Mouse (Mus musculus): ENCODE measurements at regions not wholly inside any gene's neighbourhood (a gene's known extent, or its start where the extent isn't known, plus 50 kb on each side); places are given as distances from the start of the nearest gene placed in this dataset.

- DNase-seq (ENCODE audit: low read depth, low spot score) = no peak
- Histone ChIP-seq H3K27ac (ENCODE audit: control insufficient read depth, low read depth, low read length) (no peak overlapping the region), H3K4me3 (ENCODE audit: control insufficient read depth in 1 of 2, insufficient read depth in 1 of 2, low read depth in 2 of 2, low read length in 2 of 2) (no peak overlapping the region), H3K36me3 (ENCODE audit: control insufficient read depth in 1 of 2, insufficient read depth in 2 of 2, low read length in 2 of 2) (no peaks in the 10 kb centered on the region), H3K79me2 (ENCODE audit: control insufficient read depth, insufficient read depth, low read length, poor library complexity) (no peaks in the 10 kb centered on the region), H3K4me1 (ENCODE audit: control insufficient read depth in 1 of 2, insufficient read depth in 2 of 2, low read length in 2 of 2) (no peaks in the 10 kb centered on the region), H3K27me3 (ENCODE audit: control insufficient read depth in 1 of 2, insufficient read depth in 2 of 2, low read length in 2 of 2) (no peaks in the 10 kb centered on the region), H3K9me3 (replicated peaks; ENCODE audit: insufficient read depth, low read length) (no peaks in the 10 kb centered on the region), H3K9ac (ENCODE audit: control insufficient read depth, low read depth, low read length, poor library complexity, severe bottlenecking) (no peak overlapping the region)
- TF ChIP-seq HCFC1 (IDR thresholded peaks at IDR 0.05; ENCODE audit: low read depth, low read length) (no peak), JUND (IDR thresholded peaks at IDR 0.05; ENCODE audit: low read depth, low read length) (no peak), MYC (IDR thresholded peaks at IDR 0.05; ENCODE audit: low read depth, low read length) (no peak), ZMIZ1 (IDR thresholded peaks at IDR 0.05; ENCODE audit: low read depth, low read length) (no peak), NRF1 (IDR thresholded peaks at IDR 0.05; ENCODE audit: insufficient read depth, low read depth, low read length, poor library complexity, severe bottlenecking) (no peak), GATA1 (IDR thresholded peaks at IDR 0.05; ENCODE audit: low read depth, low read length) (no peak), CHD2 (IDR thresholded peaks at IDR 0.05; ENCODE audit: low read length) (no peak), MAFK (IDR thresholded peaks at IDR 0.05; ENCODE audit: borderline replicate concordance, low read depth, low read length) (no peak), ZC3H11A (IDR thresholded peaks at IDR 0.05; ENCODE audit: low read depth, low read length) (no peak)
These were observed 483.4 kb downstream of the Adam3 start for GRCm38 (mm10) chr8:24242211-24242610.

GRCm38 (mm10) chr8:24240211-24240983 is 485.3 kb downstream of the Adam3 start:
- Histone ChIP-seq H3K9me3 (replicated peaks; ENCODE audit: insufficient read depth, low read length) (no peaks in the 10 kb centered on the region), H3K9ac (ENCODE audit: control insufficient read depth, low read depth, low read length, poor library complexity, severe bottlenecking) (no peak overlapping the region), H3K36me3 (ENCODE audit: control insufficient read depth in 1 of 2, insufficient read depth in 2 of 2, low read length in 2 of 2) (no peaks in the 10 kb centered on the region), H3K79me2 (ENCODE audit: control insufficient read depth, insufficient read depth, low read length, poor library complexity) (no peaks in the 10 kb centered on the region), H3K4me1 (ENCODE audit: control insufficient read depth in 1 of 2, insufficient read depth in 2 of 2, low read length in 2 of 2) (no peaks in the 10 kb centered on the region), H3K27me3 (ENCODE audit: control insufficient read depth in 1 of 2, insufficient read depth in 2 of 2, low read length in 2 of 2) (no peaks in the 10 kb centered on the region), H3K4me3 (ENCODE audit: control insufficient read depth in 1 of 2, insufficient read depth in 1 of 2, low read depth in 2 of 2, low read length in 2 of 2) (no peak overlapping the region), H3K27ac (ENCODE audit: control insufficient read depth, low read depth, low read length) (no peak overlapping the region)
- TF ChIP-seq RAD21 (IDR thresholded peaks at IDR 0.05; ENCODE audit: low read depth, low read length) (peak; percentile 42), CTCF (IDR thresholded peaks at IDR 0.05 in 2 of 3, conservative IDR thresholded peaks at IDR 0.05 in 1 of 3; ENCODE audit: control insufficient read depth in 1 of 3, insufficient read depth in 1 of 3, low read depth in 2 of 3, low read length in 3 of 3, poor library complexity in 1 of 3, severe bottlenecking in 1 of 3) (peak; percentile 30 to 53 (median 38)), ELF1 (IDR thresholded peaks at IDR 0.05; ENCODE audit: low read depth, low read length) (no peak), SMC3 (IDR thresholded peaks at IDR 0.05; ENCODE audit: low read depth, low read length) (peak; percentile 33)
- DNase-seq (ENCODE audit: low read depth, low spot score) = peak; percentile 29

- no peak overlapping the region for H3K27ac ChIP-seq (ENCODE audit: control insufficient read depth, low read depth, low read length)
- TF ChIP-seq MYC (IDR thresholded peaks at IDR 0.05; ENCODE audit: low read depth, low read length) (no peak), POLR2A (IDR thresholded peaks at IDR 0.05; ENCODE audit: control insufficient read depth in 1 of 2, insufficient read depth in 1 of 2, low read depth in 1 of 2, low read length in 2 of 2, poor library complexity in 1 of 2) (no peak), MXI1 (IDR thresholded peaks at IDR 0.05; ENCODE audit: low read depth, low read length) (no peak), CTCF (IDR thresholded peaks at IDR 0.05 in 2 of 3, conservative IDR thresholded peaks at IDR 0.05 in 1 of 3; ENCODE audit: control insufficient read depth in 1 of 3, insufficient read depth in 1 of 3, low read depth in 2 of 3, low read length in 3 of 3, poor library complexity in 1 of 3, severe bottlenecking in 1 of 3) (no peak)
- H3K4me1 ChIP-seq (ENCODE audit: control insufficient read depth in 1 of 2, insufficient read depth in 2 of 2, low read length in 2 of 2) = no peaks in the 10 kb centered on the region
- H3K4me3 ChIP-seq (ENCODE audit: control insufficient read depth in 1 of 2, insufficient read depth in 1 of 2, low read depth in 2 of 2, low read length in 2 of 2) = no peak overlapping the region
- H3K36me3 ChIP-seq (ENCODE audit: control insufficient read depth in 1 of 2, insufficient read depth in 2 of 2, low read length in 2 of 2) = no peaks in the 10 kb centered on the region
- no peaks in the 10 kb centered on the region for H3K27me3 ChIP-seq (ENCODE audit: control insufficient read depth in 1 of 2, insufficient read depth in 2 of 2, low read length in 2 of 2)
- DNase-seq (ENCODE audit: low read depth, low spot score) = no peak
- H3K9ac ChIP-seq (ENCODE audit: control insufficient read depth, low read depth, low read length, poor library complexity, severe bottlenecking) = no peak overlapping the region
- no peaks in the 10 kb centered on the region for H3K9me3 ChIP-seq (replicated peaks; ENCODE audit: insufficient read depth, low read length)
- H3K79me2 ChIP-seq (ENCODE audit: control insufficient read depth, insufficient read depth, low read length, poor library complexity) = no peaks in the 10 kb centered on the region
These were observed 490.7 kb downstream of the Adam3 start for GRCm38 (mm10) chr8:24234981-24235380.
